Mouse (Mus musculus): ENCODE results near the gene Sacm1l. TPM values are rescaled to one million over a fixed set of nuclear protein-coding genes. Genes with fewer than 3 reads are reported as not detected.

Sacm1l gene
- total RNA-seq, 2 experiments from 2014 or later = 41.1 to 44.5 TPM

- no peak for DNase-seq (ENCODE audit: low spot score in 2 of 2)
Observed at GRCm38 (mm10) chr9:123554599-123554998, 25.0 kb downstream of the Sacm1l start.

- no peak for DNase-seq (ENCODE audit: low spot score in 2 of 2)
Observed at GRCm38 (mm10) chr9:123577360-123578192, 48.0 kb downstream of the Sacm1l start.

GRCm38 (mm10) chr9:123589240-123589910 lies 59.8 kb downstream of the Sacm1l start:
- DNase-seq (ENCODE audit: low spot score in 2 of 2) = no peak

- DNase-seq (ENCODE audit: low spot score in 2 of 2) = no peak
Observed at GRCm38 (mm10) chr9:123595194-123595593, 65.6 kb downstream of the Sacm1l start.

- no peak for DNase-seq (ENCODE audit: low spot score in 2 of 2)
Observed at GRCm38 (mm10) chr9:123596910-123597309, 67.4 kb downstream of the Sacm1l start.

- no peak for DNase-seq (ENCODE audit: low spot score in 2 of 2)
Observed at GRCm38 (mm10) chr9:123597376-123597775, 67.8 kb downstream of the Sacm1l start.

- no peak for DNase-seq (ENCODE audit: low spot score in 2 of 2)
Observed at GRCm38 (mm10) chr9:123601529-123601928, 72.0 kb downstream of the Sacm1l start.

GRCm38 (mm10) chr9:123620311-123621098 lies 90.9 kb downstream of the Sacm1l start:
- DNase-seq (ENCODE audit: low spot score in 2 of 2) = no peak

GRCm38 (mm10) chr9:123624741-123625140 lies 95.2 kb downstream of the Sacm1l start:
- no peak for DNase-seq (ENCODE audit: low spot score in 2 of 2)

- no peak for DNase-seq (ENCODE audit: low spot score in 2 of 2)
Observed at GRCm38 (mm10) chr9:123625821-123626220, 96.3 kb downstream of the Sacm1l start.

GRCm38 (mm10) chr9:123631666-123632065 lies 102.1 kb downstream of the Sacm1l start:
- no peak for DNase-seq (ENCODE audit: low spot score in 2 of 2)

- DNase-seq (ENCODE audit: low spot score in 2 of 2) = no peak
Observed at GRCm38 (mm10) chr9:123632281-123632680, 102.7 kb downstream of the Sacm1l start, which contains the start of gene Slc6a20b. TSS of gene Slc6a20b (minus strand) at chr9:123632565.

- DNase-seq (ENCODE audit: low spot score in 2 of 2) = no peak
Observed at GRCm38 (mm10) chr9:123632993-123633392, 103.4 kb downstream of the Sacm1l start.

GRCm38 (mm10) chr9:123636771-123637170 lies 107.2 kb downstream of the Sacm1l start:
- no peak for DNase-seq (ENCODE audit: low spot score in 2 of 2)

GRCm38 (mm10) chr9:123638231-123638630 lies 108.7 kb downstream of the Sacm1l start:
- no peak for DNase-seq (ENCODE audit: low spot score in 2 of 2)

GRCm38 (mm10) chr9:123638668-123639089 lies 109.1 kb downstream of the Sacm1l start:
- peak in 1 of 2 experiments; percentile 35 for DNase-seq (ENCODE audit: low spot score in 2 of 2)

GRCm38 (mm10) chr9:123640106-123640505 lies 110.5 kb downstream of the Sacm1l start:
- no peak for DNase-seq (ENCODE audit: low spot score in 2 of 2)
